Mouse (Mus musculus) retina, adult 2 months (tissue): ENCODE results near the gene Gskip.
A peak's percentile ranks its signal among the peaks of the same experiment; 100 is the strongest.

Experiments
- DNase-seq: peaks from one replicate; pipeline ENCODE4 v3.0.0-alpha.2; 2012; ENCODE audit warnings: low read depth, low spot score

The Gskip gene

GRCm38 (mm10) chr12:105683933-105684901 lies at the start of gene Gskip:
Gskip (plus strand) TSS chr12:105684829.
- DNase-seq, result no peak

GRCm38 (mm10) chr12:105636551-105636950 lies 48.1 kb upstream of the Gskip start:
- no peak for DNase-seq

GRCm38 (mm10) chr12:105637554-105637953 lies 47.1 kb upstream of the Gskip start:
- DNase-seq, result no peak

GRCm38 (mm10) chr12:105642770-105643321 lies 41.8 kb upstream of the Gskip start:
- no peak for DNase-seq

- no peak for DNase-seq
Observed at GRCm38 (mm10) chr12:105655850-105656249, 28.8 kb upstream of the Gskip start.

GRCm38 (mm10) chr12:105676274-105676673 lies 8.4 kb upstream of the Gskip start:
- no peak for DNase-seq

GRCm38 (mm10) chr12:105678211-105678610 lies 6.4 kb upstream of the Gskip start:
- DNase-seq, result no peak

GRCm38 (mm10) chr12:105678762-105679161 lies 5.9 kb upstream of the Gskip start:
- DNase-seq, result no peak

- DNase-seq, result peak; percentile 98
Observed at GRCm38 (mm10) chr12:105685001-105685691, 517 bp downstream of the Gskip start, which contains the start of gene Atg2b. Atg2b (minus strand) TSS chr12:105685211.

GRCm38 (mm10) chr12:105686791-105687190 lies 2.2 kb downstream of the Gskip start:
- DNase-seq, result no peak

GRCm38 (mm10) chr12:105687416-105687815 lies 2.8 kb downstream of the Gskip start:
- DNase-seq, result no peak

- DNase-seq, result no peak
Observed at GRCm38 (mm10) chr12:105688546-105688945, 3.9 kb downstream of the Gskip start.

GRCm38 (mm10) chr12:105689435-105689834 lies 4.8 kb downstream of the Gskip start:
- DNase-seq, result no peak

- DNase-seq, result no peak
Observed at GRCm38 (mm10) chr12:105694021-105694420, 9.4 kb downstream of the Gskip start.

- no peak for DNase-seq
Observed at GRCm38 (mm10) chr12:105695848-105696247, 11.2 kb downstream of the Gskip start.

- no peak for DNase-seq
Observed at GRCm38 (mm10) chr12:105697104-105697780, 12.6 kb downstream of the Gskip start.

GRCm38 (mm10) chr12:105700433-105700832 lies 15.8 kb downstream of the Gskip start:
- no peak for DNase-seq

- no peak for DNase-seq
Observed at GRCm38 (mm10) chr12:105705799-105706487, 21.3 kb downstream of the Gskip start, which contains the start of gene Ak7. Ak7 (plus strand) TSS chr12:105705976.

- DNase-seq, result peak; percentile 6
Observed at GRCm38 (mm10) chr12:105718616-105719015, 34.0 kb downstream of the Gskip start.

GRCm38 (mm10) chr12:105720196-105720595 lies 35.6 kb downstream of the Gskip start:
- DNase-seq, result no peak
